Mouse (Mus musculus) monocyte, adult 59 days (primary cell): ENCODE results near the gene Zfp84. TPM values are rescaled to one million over a fixed set of nuclear protein-coding genes. Genes with fewer than 3 reads are reported as not detected.

Experiments
- total RNA-seq, 2 experiments: library from RNA; stranded (reverse); gene quantifications; one replicate each; pipeline ENCODE4 v1.2.4; 2023

The Zfp84 gene
- 10 to 100 TPM; 18.5 to 18.9 TPM for total RNA-seq

GRCm38 (mm10) chr7:29768090-29768900 is at the start of gene Zfp84:
TSS of gene Zfp84 (plus strand) at chr7:29768552.

GRCm38 (mm10) chr7:29726860-29727259 is 41.5 kb upstream of the Zfp84 start, which contains the start of gene Catsperg2:
TSS of gene Catsperg2 (minus strand) at chr7:29727032.

GRCm38 (mm10) chr7:29783871-29784551 is 15.7 kb downstream of the Zfp84 start, which contains the start of gene Zfp30:
TSS of gene Zfp30 (plus strand) at chr7:29783998.

GRCm38 (mm10) chr7:29815910-29816429 is 47.6 kb downstream of the Zfp84 start, which contains the start of gene Zfp790:
TSS of gene Zfp790 (plus strand) at chr7:29816114.

Other genes starting within 250 kb of the Zfp84 start
- 100 to 1,000 TPM in 1 of 2 experiments, 10 to 100 TPM in 1; 99.7 to 107 TPM for gene Sipa1l3, start 249.9 kb upstream of the Zfp84 start, total RNA-seq
- gene Catsperg2, start 41.5 kb upstream of the Zfp84 start, total RNA-seq: not detected
- under 1 TPM; 0.18 to 0.31 TPM for gene Zfp30, start 15.4 kb downstream of the Zfp84 start, total RNA-seq
- 10 to 100 TPM in 1 of 2 experiments, 1 to 10 TPM in 1; 9.7 to 11.2 TPM for gene Zfp790, start 47.6 kb downstream of the Zfp84 start, total RNA-seq
- gene Zfp940, start 85.1 kb downstream of the Zfp84 start, total RNA-seq: 1 to 10 TPM; 1.2 to 1.9 TPM
- 1 to 10 TPM; 3.5 to 3.7 TPM for gene Zfp420, start 91.4 kb downstream of the Zfp84 start, total RNA-seq
- gene Zfp27, start 138.0 kb downstream of the Zfp84 start, total RNA-seq: 1 to 10 TPM; 2.3 to 3.7 TPM
- gene Zfp383, start 139.7 kb downstream of the Zfp84 start, total RNA-seq: 1 to 10 TPM; 1.6 to 2.3 TPM
- gene Zfp74, start 185.5 kb downstream of the Zfp84 start, total RNA-seq: 1 to 10 TPM; 4.8 to 7.2 TPM
- 10 to 100 TPM; 14.3 to 16.7 TPM for gene Zfp568, start 215.4 kb downstream of the Zfp84 start, total RNA-seq